ENCODE assay signal across 10 mouse cellular contexts in genomic region chr2:73060259-73060585, GRCm38 (mm10).
"Had no signal": no experiment of that assay in that cellular context is flagged by ENCODE, and none has a peak within 500 bp of the region (broad histone marks: within the 10 kb centered on the region; RNA-seq: fewer than 3 reads in every experiment).

No protein-coding gene starts in this region.

- H3K4me2 ChIP-seq: kidney, embryonic 15.5 days; limb, embryonic 12.5 days; liver, embryonic 13.5 days; lung, embryonic 15.5 days; midbrain, embryonic 13.5 days; neural tube, embryonic 15.5 days had no signal

- H3K27ac ChIP-seq: kidney, embryonic 15.5 days; left cerebral cortex, adult 2 months; limb, embryonic 12.5 days; lung, embryonic 15.5 days; midbrain, embryonic 13.5 days; neural tube, embryonic 15.5 days had no signal

- H3K9me3 ChIP-seq: kidney, embryonic 15.5 days; limb, embryonic 12.5 days; liver, embryonic 13.5 days; lung, embryonic 15.5 days; midbrain, embryonic 13.5 days; neural tube, embryonic 15.5 days had no signal

- H3K36me3 ChIP-seq: kidney, embryonic 15.5 days; limb, embryonic 12.5 days; liver, embryonic 13.5 days; lung, embryonic 15.5 days; midbrain, embryonic 13.5 days; neural tube, embryonic 15.5 days had no signal

- DNase-seq: liver, embryonic 13.5 days; right cerebral cortex, adult 18-20 months; right cerebral cortex, postnatal 25 days had no signal

- H3K9ac ChIP-seq: kidney, embryonic 15.5 days; limb, embryonic 12.5 days; liver, embryonic 13.5 days; liver, postnatal 0 days; lung, embryonic 15.5 days; midbrain, embryonic 13.5 days; neural tube, embryonic 15.5 days had no signal

- H3K27me3 ChIP-seq: kidney, embryonic 15.5 days; limb, embryonic 12.5 days; lung, embryonic 15.5 days; midbrain, embryonic 13.5 days; neural tube, embryonic 15.5 days had no signal

- H3K4me3 ChIP-seq: kidney, embryonic 15.5 days; left cerebral cortex, adult 2 months; limb, embryonic 12.5 days; liver, embryonic 13.5 days; lung, embryonic 15.5 days; midbrain, embryonic 13.5 days; neural tube, embryonic 15.5 days had no signal

- H3K4me1 ChIP-seq: midbrain, embryonic 13.5 days; neural tube, embryonic 15.5 days had no signal

- ATAC-seq: midbrain, embryonic 13.5 days had no signal
